Mouse (Mus musculus) A20 (cell line): Measurements from ENCODE around the gene Naaa.

Experiments used
- DNase-seq: peaks from one replicate; pipeline ENCODE4 v3.0.0-alpha.2; 2011; ENCODE audit warnings: low read depth, low spot score

Gene Naaa

GRCm38 (mm10) chr5:92263761-92264359 is 14.1 kb downstream of the Naaa start:
- DNase-seq = no peak

DNA sequence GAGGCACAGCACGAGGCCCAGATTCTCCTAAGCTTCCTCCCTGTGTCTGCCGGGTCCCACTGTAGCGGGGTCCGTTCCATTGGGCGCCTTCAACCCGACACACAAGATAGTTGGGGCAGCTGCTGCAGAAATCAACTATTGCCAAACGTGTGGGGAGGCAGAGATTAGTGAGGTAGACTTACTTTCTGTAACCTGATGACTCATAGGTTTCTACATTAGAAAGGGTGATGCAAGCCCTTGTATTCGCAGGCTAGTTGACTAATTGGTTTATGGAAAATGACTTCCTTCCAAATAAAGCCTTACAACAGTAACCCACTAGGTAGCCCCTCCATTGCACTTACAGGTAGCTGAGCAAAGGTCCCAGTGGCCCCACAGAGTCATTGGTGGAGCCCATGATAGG is 15.3 kb downstream of the Naaa start:
- no peak for DNase-seq

GRCm38 (mm10) chr5:92256218-92256617 is 21.8 kb downstream of the Naaa start, which contains the start of gene Ppef2:
Gene Ppef2, minus strand, starts transcription at chr5:92256278.
- DNase-seq = no peak

- no peak for DNase-seq
These were observed 23.5 kb downstream of the Naaa start for GRCm38 (mm10) chr5:92254476-92254875.

GRCm38 (mm10) chr5:92252797-92253343 is 25.1 kb downstream of the Naaa start:
- DNase-seq = no peak

- peak; percentile 11 for DNase-seq
These were observed 25.9 kb downstream of the Naaa start for GRCm38 (mm10) chr5:92252031-92252430.

GRCm38 (mm10) chr5:92248614-92249013 is 29.4 kb downstream of the Naaa start:
- no peak for DNase-seq

DNA sequence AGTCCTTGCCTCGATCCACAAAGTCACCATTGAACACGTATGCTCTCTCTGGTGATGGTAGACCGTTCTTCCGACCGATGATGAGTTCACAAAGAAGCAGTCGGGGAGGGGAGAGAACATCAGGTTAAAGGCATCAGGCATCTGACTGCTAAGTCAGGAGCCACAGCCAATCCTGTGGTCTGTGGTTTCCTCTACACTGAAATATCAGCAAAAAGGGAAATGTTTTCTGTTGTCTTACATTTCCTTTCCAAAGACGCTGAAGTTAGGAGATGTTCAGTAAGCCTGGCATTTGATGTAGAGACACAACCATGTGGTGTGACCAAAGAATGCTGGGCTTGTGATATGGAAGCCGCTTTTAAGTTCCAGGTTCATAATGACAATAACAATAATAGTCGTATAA is 32.5 kb downstream of the Naaa start:
- DNase-seq = no peak

DNA sequence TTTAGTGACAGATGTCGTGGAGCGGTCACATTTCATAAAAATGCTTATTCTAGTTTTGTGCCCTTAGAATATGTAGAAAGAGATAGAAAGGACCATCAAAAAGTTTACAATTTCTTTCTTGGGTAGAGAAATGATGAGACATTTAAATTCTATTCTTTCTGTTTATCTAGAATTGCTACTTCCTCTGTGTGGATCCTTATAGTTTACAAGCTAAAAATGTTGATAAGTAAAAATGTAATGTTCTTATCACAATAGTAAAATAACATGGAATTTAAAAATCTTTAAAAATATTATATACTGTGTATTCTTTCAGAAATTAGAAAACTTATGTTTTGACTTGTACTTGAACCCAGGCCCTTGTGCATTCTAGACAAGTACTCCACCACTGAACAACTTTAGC is 33.1 kb downstream of the Naaa start:
- DNase-seq = no peak

- DNase-seq = no peak
These were observed 37.2 kb downstream of the Naaa start for GRCm38 (mm10) chr5:92240769-92241168.

- peak; percentile 40 for DNase-seq
These were observed 38.4 kb downstream of the Naaa start for GRCm38 (mm10) chr5:92239333-92240232.

GRCm38 (mm10) chr5:92234939-92235557 is 42.9 kb downstream of the Naaa start:
- no peak for DNase-seq

- DNase-seq = no peak
These were observed 44.6 kb downstream of the Naaa start for GRCm38 (mm10) chr5:92233366-92233765.

GRCm38 (mm10) chr5:92231836-92232235 is 46.1 kb downstream of the Naaa start:
- DNase-seq = no peak

GRCm38 (mm10) chr5:92230306-92230705 is 47.7 kb downstream of the Naaa start:
- DNase-seq = no peak

GRCm38 (mm10) chr5:92229514-92229913 is 48.5 kb downstream of the Naaa start:
- DNase-seq = no peak

DNA sequence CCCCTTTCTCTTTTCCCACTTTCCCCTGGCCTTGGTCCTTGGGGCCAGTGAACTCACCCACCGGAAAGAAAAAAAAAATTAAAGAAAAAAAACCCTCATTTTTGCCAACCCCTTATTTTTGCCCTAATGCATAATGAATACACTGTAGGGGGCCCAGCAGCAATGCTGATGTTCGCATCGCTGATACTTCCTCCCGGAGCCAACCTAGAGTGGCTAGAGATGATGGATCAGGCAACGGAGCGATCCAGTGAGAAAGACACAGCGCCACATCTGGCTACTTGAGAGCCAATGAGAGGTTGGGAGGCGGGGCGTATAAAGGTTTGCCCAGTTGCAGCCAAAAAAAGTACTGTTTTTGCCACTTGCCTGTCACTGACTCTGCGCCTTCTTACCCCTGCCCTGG is 49.2 kb downstream of the Naaa start:
- DNase-seq = no peak

DNA sequence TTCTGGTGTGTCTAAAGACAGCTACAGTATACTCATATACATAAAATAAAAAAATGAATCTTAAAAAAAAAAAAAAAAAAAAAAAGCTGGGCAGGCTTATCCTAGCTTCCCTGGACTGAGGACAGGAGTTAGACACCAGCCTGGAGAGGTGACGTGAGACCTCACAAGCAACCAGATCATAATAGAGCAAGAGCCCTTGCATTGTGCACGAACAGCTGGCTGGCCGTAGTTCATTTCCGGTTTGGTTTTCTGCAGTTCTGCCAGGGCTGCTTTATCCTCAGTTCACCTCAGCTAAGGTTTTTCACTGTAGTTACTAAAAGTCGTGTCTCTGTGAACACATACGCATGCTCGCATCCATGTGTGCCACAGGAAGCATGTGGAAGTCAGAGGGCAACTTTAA is 50.2 kb downstream of the Naaa start:
- DNase-seq = no peak

GRCm38 (mm10) chr5:92220287-92220902 is 57.6 kb downstream of the Naaa start:
- no peak for DNase-seq

GRCm38 (mm10) chr5:92219826-92220225 is 58.1 kb downstream of the Naaa start:
- DNase-seq = peak; percentile 10

DNA sequence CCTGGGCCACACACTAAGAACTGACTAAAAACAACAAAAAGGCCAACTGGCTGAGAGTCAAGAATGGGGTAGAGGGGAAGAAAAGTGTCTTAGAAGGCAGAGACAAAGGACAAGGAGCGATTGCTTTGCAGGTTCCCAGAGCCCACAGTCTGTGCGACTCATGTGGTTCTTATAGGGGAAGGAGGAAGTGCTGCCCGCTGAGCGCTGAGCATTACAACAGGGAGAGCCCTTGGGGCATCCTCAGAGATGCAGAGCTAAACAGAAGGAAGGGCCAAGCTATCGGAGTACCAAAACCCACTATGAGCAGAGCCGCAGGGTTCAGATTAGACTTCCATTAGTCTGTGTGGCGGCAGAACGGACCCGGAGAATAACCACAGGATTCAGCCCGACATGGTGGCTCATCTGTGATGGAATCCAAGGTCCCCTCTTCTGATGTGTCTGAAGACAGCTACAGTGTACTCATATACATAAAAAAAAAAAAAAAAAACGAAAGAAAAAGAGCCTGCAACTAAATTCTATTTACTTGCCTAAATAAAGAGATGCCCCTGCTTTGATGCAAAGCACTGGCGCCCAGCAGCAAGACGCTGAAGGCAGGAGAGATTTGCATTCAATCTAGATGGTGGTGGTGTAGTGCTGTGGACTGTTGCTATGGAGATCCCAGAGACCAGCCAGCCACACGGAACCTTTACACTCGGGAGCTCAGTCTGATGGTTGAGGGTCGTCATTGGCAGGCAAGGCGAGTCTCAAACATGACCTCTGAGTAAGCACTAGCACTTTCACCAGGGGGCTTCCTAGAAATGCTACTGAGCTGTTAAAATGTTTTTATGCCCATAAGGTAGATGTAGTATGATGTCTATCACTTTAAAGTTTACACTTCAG is 58.8 kb downstream of the Naaa start:
- no peak for DNase-seq
